Mouse (Mus musculus) forebrain, embryonic 10.5 days (tissue): Measurements from ENCODE around the gene Gm17469. TPM values are rescaled to one million over a fixed set of nuclear protein-coding genes. Genes with fewer than 3 reads are reported as not detected.
"Not testable (repeated sequence)": the region's sequence is repeated elsewhere in the genome, so short reads cannot be mapped to it uniquely, and the experiment has no call there.

Experiments used
- DNase-seq: peaks from one replicate; pipeline ENCODE4 v3.0.0-alpha.2; 2017; ENCODE audit warnings: low spot score; ENCODE audit errors: extremely low spot score
- H3K27ac ChIP-seq: fragments of 300-500 bp; sonication (generic); 2 replicates; pipeline ENCODE4 v1.5.1; 2016; ENCODE audit warnings: mild to moderate bottlenecking
- H3K27me3 ChIP-seq: fragments of 300-500 bp; sonication (generic); 2 replicates; pipeline ENCODE4 v1.6.1; 2016; ENCODE audit warnings: mild to moderate bottlenecking; ENCODE audit not compliant: poor library complexity, severe bottlenecking
- H3K36me3 ChIP-seq: fragments of 300-500 bp; sonication (generic); replicated peaks from 2 replicates; pipeline ENCODE4 v1.6.1; 2016; ENCODE audit warnings: mild to moderate bottlenecking, moderate library complexity
- H3K4me1 ChIP-seq: fragments of 300-500 bp; sonication (generic); 2 replicates; pipeline ENCODE4 v1.6.1; 2016
- H3K4me3 ChIP-seq: fragments of 300-500 bp; sonication (generic); 2 replicates; pipeline ENCODE4 v1.5.1; 2016; ENCODE audit warnings: mild to moderate bottlenecking, moderate library complexity
- H3K9me3 ChIP-seq: fragments of 300-500 bp; sonication (generic); 2 replicates; pipeline ENCODE4 v1.6.1; 2016; ENCODE audit warnings: mild to moderate bottlenecking, moderate library complexity
- WGBS: fragments of 180-500 bp; shearing (Covaris S2); methylation state at CpG from one replicate; pipeline ENCODE4 v1.1.7; 2016; 5-methylcytosine and 5-hydroxymethylcytosine counted together
- polyA plus RNA-seq: library from polyadenylated mRNA; unstranded; fragments of >200 nt; fragmentation: Nextera tagmentation; extraction: Ambion mirVana; gene quantifications from 2 replicates; pipeline ENCODE4 v1.2.1, GENCODE M21; 2016

The Gm17469 gene
- polyA plus RNA-seq, result not detected in 2 replicates

DNA sequence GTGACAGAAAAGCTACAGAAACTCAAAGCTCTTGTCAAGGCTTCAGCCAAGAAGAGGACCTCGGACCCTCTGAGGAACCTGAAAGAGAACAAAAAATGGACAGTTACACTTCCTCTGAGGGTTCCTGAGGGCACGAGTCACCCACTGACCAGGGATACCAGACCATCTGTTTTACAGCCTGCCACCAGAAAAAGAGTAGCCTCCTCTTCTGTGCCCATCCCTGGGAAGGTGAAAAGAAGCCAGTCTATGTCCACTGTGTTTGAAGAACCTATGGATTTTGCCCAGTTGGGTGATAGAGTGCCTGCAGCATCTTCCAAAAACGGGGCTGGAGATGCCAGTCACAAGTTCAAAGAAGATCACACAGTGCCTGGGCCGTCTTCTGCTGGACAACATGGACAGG lies at the start of gene Gm17469:
TSS of gene Gm17469 (plus strand) at position 301 of the 400 bp plus-strand sequence.
- not testable (repeated sequence) for H3K27me3 ChIP-seq, H3K36me3 ChIP-seq, H3K27ac ChIP-seq, H3K4me1 ChIP-seq, H3K4me3 ChIP-seq, H3K9me3 ChIP-seq, DNase-seq
- WGBS, result no CpG with 5 or more reads among the region's 4 CpGs

Other genes with a start within 250 kb of the Gm17469 start
- not detected in 2 replicates for gene Gm17584, start 129.3 kb upstream of the Gm17469 start, polyA plus RNA-seq